Mouse (Mus musculus): Measurements from ENCODE around the gene Hpse2. TPM values are rescaled to one million over a fixed set of nuclear protein-coding genes. Genes with fewer than 3 reads are reported as not detected.
A peak's percentile ranks its signal among the peaks of the same experiment; 100 is the strongest.

Hpse2 gene
- 0.70 and 2.7 TPM in 2 replicates for polyA plus RNA-seq (2016; fragmentation: Nextera tagmentation; extraction: Ambion mirVana)

DNA sequence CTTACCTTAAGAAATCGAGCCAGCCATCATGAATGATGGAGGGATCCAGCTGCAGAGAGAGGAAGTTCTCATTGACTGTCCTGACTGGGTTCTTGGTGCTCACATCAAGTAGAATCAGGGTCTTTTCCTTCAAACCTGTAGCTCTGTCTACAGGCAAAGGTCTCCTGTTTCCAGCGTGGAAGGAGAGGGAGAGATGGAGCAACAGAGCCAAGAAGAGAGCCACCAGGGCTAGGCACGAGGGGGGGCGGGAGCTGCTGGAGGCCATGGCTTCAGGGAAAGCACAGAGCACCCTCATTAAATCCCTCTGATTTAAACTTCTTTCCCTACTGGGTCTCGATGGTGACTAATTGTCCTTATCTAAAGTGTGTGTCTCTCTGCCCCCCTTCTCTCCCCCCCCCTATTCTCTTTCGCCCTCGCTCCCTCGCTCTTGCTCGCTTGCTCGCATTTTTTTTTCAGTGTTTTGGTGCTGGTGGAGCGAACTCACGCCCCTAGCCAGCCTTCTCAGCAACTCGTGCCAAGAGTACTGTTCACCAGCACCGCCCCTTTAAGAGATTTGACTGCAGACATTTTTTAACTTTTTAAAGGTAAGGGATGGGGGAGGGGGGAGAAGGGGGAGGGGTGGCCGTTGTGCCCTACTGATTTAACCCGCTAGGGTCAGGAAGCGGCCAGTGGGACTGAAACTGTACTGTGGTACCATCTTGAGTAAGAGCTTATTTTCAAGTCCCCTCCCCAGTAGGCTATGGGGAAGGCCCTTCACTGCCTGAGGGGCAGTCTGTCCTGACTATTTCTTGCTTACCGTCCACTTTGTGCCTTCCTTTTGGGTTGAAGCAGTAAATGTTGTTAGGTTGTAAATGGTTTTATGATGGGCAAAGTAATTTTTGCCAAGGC is at the start of gene Hpse2:
Hpse2 (minus strand) TSS at position 339 of the 888 bp plus-strand sequence.
- H3K27ac ChIP-seq: no peak within 1 kb of the TSS; the same call in 1 of the 2 replicates
- peak within 1 kb of the TSS; percentile 51 for H3K4me3 ChIP-seq
- WGBS: under 1% methylated on average over 18 of the region's 18 CpGs
- H3K9me3 ChIP-seq: no peaks in the 10 kb centered on the region
- no peaks in the 10 kb centered on the region for H3K36me3 ChIP-seq
- DNase-seq (ENCODE audit: low spot score): peak; percentile 35
- H3K27me3 ChIP-seq (ENCODE audit: insufficient read depth, poor library complexity, severe bottlenecking): peaks cover 73% of the 10 kb centered on the region
- peaks cover 40% of the 10 kb centered on the region for H3K4me1 ChIP-seq (replicated peaks)

GRCm38 (mm10) chr19:43427446-43428224 is 39.5 kb upstream of the Hpse2 start:
- no peaks in the 10 kb centered on the region for H3K4me1 ChIP-seq (replicated peaks)
- no peaks in the 10 kb centered on the region for H3K9me3 ChIP-seq
- no peaks in the 10 kb centered on the region for H3K36me3 ChIP-seq
- no peak overlapping the region for H3K4me3 ChIP-seq
- no peak overlapping the region for H3K27ac ChIP-seq
- no peak for DNase-seq (ENCODE audit: low spot score)
- H3K27me3 ChIP-seq (ENCODE audit: insufficient read depth, poor library complexity, severe bottlenecking): no peaks in the 10 kb centered on the region
- WGBS: 92% methylated on average over 24 of the region's 24 CpGs

GRCm38 (mm10) chr19:43424082-43424481 is 35.9 kb upstream of the Hpse2 start:
- H3K27me3 ChIP-seq (ENCODE audit: insufficient read depth, poor library complexity, severe bottlenecking): no peaks in the 10 kb centered on the region
- H3K9me3 ChIP-seq: no peaks in the 10 kb centered on the region
- H3K4me3 ChIP-seq: no peak overlapping the region
- DNase-seq (ENCODE audit: low spot score): no peak
- no peaks in the 10 kb centered on the region for H3K4me1 ChIP-seq (replicated peaks)
- no peaks in the 10 kb centered on the region for H3K36me3 ChIP-seq
- H3K27ac ChIP-seq: no peak overlapping the region
- WGBS: 64% methylated on average over 2 of the region's 2 CpGs

GRCm38 (mm10) chr19:43420506-43420905 is 32.4 kb upstream of the Hpse2 start:
- Histone ChIP-seq H3K9me3 (no peaks in the 10 kb centered on the region), H3K4me1 (replicated peaks) (no peaks in the 10 kb centered on the region), H3K27ac (no peak overlapping the region), H3K27me3 (ENCODE audit: insufficient read depth, poor library complexity, severe bottlenecking) (no peaks in the 10 kb centered on the region), H3K36me3 (no peaks in the 10 kb centered on the region), H3K4me3 (no peak overlapping the region)
- no peak for DNase-seq (ENCODE audit: low spot score)
- WGBS: 86% methylated on average over 3 of the region's 3 CpGs

DNA sequence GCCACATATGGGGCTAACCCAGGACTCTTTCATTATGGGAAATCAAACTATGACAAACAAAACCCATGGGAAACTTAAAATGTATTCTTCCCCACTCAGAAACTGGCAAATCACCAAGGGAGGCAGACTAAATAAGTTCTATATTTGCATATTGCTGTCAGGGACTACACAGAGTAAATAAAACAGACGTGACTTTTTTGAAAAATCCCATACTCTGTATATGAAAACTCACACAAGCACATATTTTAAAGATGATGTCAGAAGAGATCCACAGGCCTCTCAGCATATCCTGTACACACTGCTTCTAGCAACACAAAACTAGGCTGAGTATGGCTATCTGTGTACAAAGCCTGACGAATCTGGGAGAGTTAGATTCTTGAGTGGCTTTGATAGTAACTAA is 27.4 kb upstream of the Hpse2 start:
- no peaks in the 10 kb centered on the region for H3K9me3 ChIP-seq
- WGBS: 80% methylated on average over 2 of the region's 2 CpGs
- no peak for DNase-seq (ENCODE audit: low spot score)
- H3K27ac ChIP-seq: no peak overlapping the region
- H3K36me3 ChIP-seq: no peaks in the 10 kb centered on the region
- no peak overlapping the region for H3K4me3 ChIP-seq
- H3K27me3 ChIP-seq (ENCODE audit: insufficient read depth, poor library complexity, severe bottlenecking): no peaks in the 10 kb centered on the region
- no peaks in the 10 kb centered on the region for H3K4me1 ChIP-seq (replicated peaks)

GRCm38 (mm10) chr19:43407181-43407580 is 19.0 kb upstream of the Hpse2 start:
- H3K27ac ChIP-seq: no peak overlapping the region
- no peaks in the 10 kb centered on the region for H3K36me3 ChIP-seq
- WGBS: 42% methylated on average over 1 of the region's 1 CpGs
- H3K4me1 ChIP-seq (replicated peaks): no peaks in the 10 kb centered on the region
- DNase-seq (ENCODE audit: low spot score): no peak
- no peaks in the 10 kb centered on the region for H3K27me3 ChIP-seq (ENCODE audit: insufficient read depth, poor library complexity, severe bottlenecking)
- no peak overlapping the region for H3K4me3 ChIP-seq
- no peaks in the 10 kb centered on the region for H3K9me3 ChIP-seq

DNA sequence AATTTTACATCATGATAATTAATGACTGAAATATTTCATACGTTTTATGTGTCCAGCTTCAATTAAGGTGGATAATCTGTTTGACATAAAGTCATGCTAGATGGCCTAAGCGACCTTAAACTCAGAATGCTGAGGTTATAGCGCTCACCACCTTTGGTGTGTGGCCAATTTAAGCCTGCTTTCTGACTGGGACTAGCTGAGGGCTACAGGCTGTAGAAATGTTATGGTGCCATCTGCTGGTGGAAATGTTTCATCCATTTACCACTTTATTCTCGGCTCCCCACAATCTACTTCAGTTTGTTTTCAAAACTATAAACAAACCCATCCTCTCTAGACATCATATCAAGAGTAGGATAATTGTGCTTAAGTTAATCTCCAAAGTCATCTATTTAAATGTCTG is 8.2 kb upstream of the Hpse2 start:
- H3K27ac ChIP-seq: no peak overlapping the region
- H3K9me3 ChIP-seq: no peaks in the 10 kb centered on the region
- H3K36me3 ChIP-seq: no peaks in the 10 kb centered on the region
- H3K4me1 ChIP-seq (replicated peaks): no peaks in the 10 kb centered on the region
- WGBS: 7% methylated on average over 4 of the region's 4 CpGs
- DNase-seq (ENCODE audit: low spot score): peak; percentile 19
- no peak overlapping the region for H3K4me3 ChIP-seq
- H3K27me3 ChIP-seq (ENCODE audit: insufficient read depth, poor library complexity, severe bottlenecking): no peaks in the 10 kb centered on the region

DNA sequence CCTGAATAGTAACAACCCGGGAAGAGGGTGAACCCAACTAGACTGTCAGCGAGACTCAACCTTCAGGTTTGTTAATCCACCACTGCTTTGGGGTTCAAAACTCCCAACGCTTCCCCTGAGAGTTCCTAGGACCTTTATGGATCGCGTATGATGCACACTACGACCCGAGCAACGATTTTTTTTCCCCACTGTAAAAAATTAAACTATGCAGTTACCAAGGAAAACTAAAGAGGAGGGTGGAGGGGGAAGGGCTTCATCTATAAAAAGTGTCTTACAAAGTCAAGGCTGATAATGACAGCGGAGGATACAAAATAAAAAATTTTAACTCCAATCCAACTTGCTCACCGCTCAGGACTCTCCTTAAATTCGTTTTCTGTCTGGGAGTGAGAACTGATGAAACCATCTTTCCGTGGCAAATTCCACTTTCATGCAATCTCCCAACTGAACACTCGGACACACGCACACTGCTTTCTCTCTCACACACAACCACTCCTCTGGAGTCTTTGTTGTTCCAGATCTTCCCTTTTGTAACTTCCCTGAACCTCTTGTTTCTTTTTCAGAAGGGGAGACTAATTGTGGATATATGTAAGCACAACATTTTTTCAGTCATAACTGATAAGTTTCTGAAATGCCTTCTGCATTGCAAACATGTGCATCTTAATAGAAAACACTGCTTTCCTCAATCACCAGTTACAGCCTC is 934 bp downstream of the Hpse2 start:
- H3K27ac ChIP-seq: no peak overlapping the region
- WGBS: 2% methylated on average over 14 of the region's 14 CpGs

GRCm38 (mm10) chr19:43386041-43386952 is 1.9 kb downstream of the Hpse2 start:
- Histone ChIP-seq H3K9me3 (no peaks in the 10 kb centered on the region), H3K27me3 (ENCODE audit: insufficient read depth, poor library complexity, severe bottlenecking) (peaks cover 92% of the 10 kb centered on the region), H3K36me3 (no peaks in the 10 kb centered on the region), H3K4me1 (replicated peaks) (peaks cover 40% of the 10 kb centered on the region), H3K27ac (no peak overlapping the region), H3K4me3 (peak overlapping the region; percentile 51)
- DNase-seq (ENCODE audit: low spot score): peak; percentile 59
- under 1% methylated on average over 48 of the region's 48 CpGs for WGBS

More for the DNA sequence above, 934 bp downstream of the Hpse2 start:
- Histone ChIP-seq H3K27me3 (ENCODE audit: insufficient read depth, poor library complexity, severe bottlenecking) (peaks cover 83% of the 10 kb centered on the region), H3K9me3 (no peaks in the 10 kb centered on the region), H3K36me3 (no peaks in the 10 kb centered on the region), H3K4me3 (peak overlapping the region; percentile 51), H3K4me1 (replicated peaks) (peaks cover 40% of the 10 kb centered on the region)
- DNase-seq (ENCODE audit: low spot score): peak; percentile 5

- no peak overlapping the region for H3K27ac ChIP-seq
- 2% methylated on average over 13 of the region's 13 CpGs for WGBS
- H3K27me3 ChIP-seq (ENCODE audit: insufficient read depth, poor library complexity, severe bottlenecking): peaks cover 94% of the 10 kb centered on the region
- H3K4me1 ChIP-seq (replicated peaks): peaks cover 40% of the 10 kb centered on the region
- no peaks in the 10 kb centered on the region for H3K9me3 ChIP-seq
- DNase-seq (ENCODE audit: low spot score): peak; percentile 5
- H3K36me3 ChIP-seq: no peaks in the 10 kb centered on the region
- H3K4me3 ChIP-seq: peak overlapping the region; percentile 51
Observed at GRCm38 (mm10) chr19:43385451-43385850, 2.7 kb downstream of the Hpse2 start.

GRCm38 (mm10) chr19:43384978-43385431 is 3.1 kb downstream of the Hpse2 start:
- Histone ChIP-seq H3K27me3 (ENCODE audit: insufficient read depth, poor library complexity, severe bottlenecking) (peaks cover 90% of the 10 kb centered on the region), H3K4me3 (peak overlapping the region; percentile 51), H3K27ac (no peak overlapping the region; the same call in 1 of the 2 replicates), H3K9me3 (no peaks in the 10 kb centered on the region), H3K36me3 (no peaks in the 10 kb centered on the region), H3K4me1 (replicated peaks) (peaks cover 40% of the 10 kb centered on the region)
- DNase-seq (ENCODE audit: low spot score): peak; percentile 68
- 1% methylated on average over 25 of the region's 25 CpGs for WGBS

All from hindbrain, embryonic 10.5 days (tissue).